Mouse (Mus musculus): Measurements from ENCODE around the gene Osbpl2.

Osbpl2 gene

GRCm38 (mm10) chr2:180201303-180201702 is 82.2 kb downstream of the Osbpl2 start:
- no peak for DNase-seq (ENCODE audit: low read depth)

DNA sequence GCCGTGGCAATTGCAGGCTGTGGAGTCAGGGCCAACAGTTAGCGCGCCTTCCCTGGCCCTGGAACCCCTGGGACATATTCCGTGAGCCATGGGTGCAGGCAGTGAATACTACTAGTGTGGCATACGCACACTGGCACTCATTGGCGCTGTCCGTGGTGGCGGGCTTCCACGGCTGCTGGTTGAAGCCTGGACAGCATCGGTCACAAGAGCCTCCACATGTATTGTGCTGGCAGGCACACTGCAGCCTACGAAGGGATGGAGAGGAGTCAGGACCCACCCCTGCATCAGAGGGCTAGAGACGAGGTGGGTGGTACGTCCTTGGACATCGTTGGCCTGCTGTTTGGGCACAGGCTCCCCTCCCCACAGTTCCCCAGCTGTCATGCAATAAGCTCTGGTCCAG is 83.2 kb downstream of the Osbpl2 start:
- DNase-seq (ENCODE audit: low read depth): no peak

GRCm38 (mm10) chr2:180202805-180203204 is 83.7 kb downstream of the Osbpl2 start:
- DNase-seq (ENCODE audit: low read depth): no peak

GRCm38 (mm10) chr2:180204501-180204900 is 85.4 kb downstream of the Osbpl2 start:
- no peak for DNase-seq (ENCODE audit: low read depth)

GRCm38 (mm10) chr2:180205083-180205955 is 86.2 kb downstream of the Osbpl2 start:
- DNase-seq (ENCODE audit: low read depth): no peak

DNA sequence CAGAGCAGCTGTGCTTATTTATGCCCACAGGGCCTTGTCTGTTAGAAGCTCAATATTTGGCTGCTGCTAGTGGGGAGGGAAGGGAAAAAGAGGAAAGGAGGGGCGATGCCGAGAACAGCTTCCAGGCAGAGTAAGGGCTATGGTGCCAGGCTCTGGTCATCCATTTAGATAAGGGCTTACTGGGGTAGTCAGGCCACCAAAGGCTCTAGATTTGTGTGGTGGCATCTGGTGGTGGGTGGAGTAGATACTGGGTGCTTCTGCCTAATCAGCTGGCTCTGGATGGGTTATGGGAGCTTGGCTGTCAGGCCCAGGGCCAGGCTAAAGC is 86.8 kb downstream of the Osbpl2 start:
- no peak for DNase-seq (ENCODE audit: low read depth)

GRCm38 (mm10) chr2:180207840-180208239 is 88.7 kb downstream of the Osbpl2 start:
- DNase-seq (ENCODE audit: low read depth): no peak

DNA sequence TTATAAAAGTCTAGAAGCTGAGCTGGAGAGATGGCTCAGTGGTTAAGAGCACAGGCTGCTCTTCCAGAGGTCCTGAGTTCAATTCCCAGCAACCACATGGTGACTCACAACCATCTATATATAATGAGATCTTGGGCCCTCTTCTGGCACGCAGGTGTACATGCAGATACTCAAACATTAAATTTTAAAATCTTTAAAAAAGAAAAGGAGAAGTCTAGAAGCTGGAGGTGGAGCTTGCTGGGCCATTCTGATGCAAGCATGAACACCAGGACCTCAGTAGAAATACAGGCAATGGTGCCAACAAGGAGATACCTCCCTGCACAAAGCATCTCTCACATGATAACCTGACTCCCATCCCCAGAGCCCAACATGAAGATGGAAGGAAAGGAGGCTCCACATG is 89.9 kb downstream of the Osbpl2 start:
- DNase-seq (ENCODE audit: low read depth): no peak

DNA sequence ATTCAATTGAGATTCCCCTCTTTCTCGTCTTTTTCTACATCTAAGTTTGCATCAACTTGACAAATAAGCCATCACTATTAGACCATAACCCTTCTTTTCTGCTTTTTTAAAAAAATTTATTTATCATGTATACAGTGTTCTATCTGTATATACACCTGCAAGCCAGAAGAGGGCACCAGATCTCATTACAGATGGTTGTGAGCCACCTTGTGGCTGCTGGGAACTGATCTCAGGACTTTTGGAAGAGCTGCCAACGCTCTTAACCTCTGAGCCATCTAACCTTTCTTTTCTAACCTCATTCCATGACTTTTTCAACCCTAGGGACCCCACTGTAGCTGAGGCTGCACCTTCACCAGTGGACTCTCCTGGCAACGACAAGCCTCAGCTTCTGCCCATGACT is 93.1 kb downstream of the Osbpl2 start:
- no peak for DNase-seq (ENCODE audit: low read depth)

Measured in c-Kit-positive CD71-negative TER-119-negative erythroid progenitor cells, embryonic 14.5 days (primary cell).